Mouse (Mus musculus): ENCODE results near the gene Metap2.

The Metap2 gene

GRCm38 (mm10) chr10:93915531-93916275 is 18.8 kb upstream of the Metap2 start:
- ChIA-PET CTCF (interaction anchor here in 3 of 4 experiments (0.6 to 1.8 kb wide), 3 partner anchors 97 to 343 kb away, joined by 3 to 5 read pairs (median 4); no protein-coding TSS in a partner anchor), POLR2A (interaction anchor here in 1 of 4 experiments (0.8 to 1.1 kb wide), 3 partner anchors 8 to 11 kb away, joined by 3 to 5 read pairs (median 3); no protein-coding TSS in a partner anchor)

- ChIA-PET POLR2A (interaction anchor here in 2 of 4 experiments (0.6 kb wide), 2 partner anchors 38 to 190 kb away, joined by 5 to 8 read pairs; no protein-coding TSS in a partner anchor), CTCF (interaction anchor here in 1 of 4 experiments (0.5 kb wide), 1 partner anchor 42 kb away, joined by 3 read pairs; no protein-coding TSS in a partner anchor)
These were observed 16.6 kb upstream of the Metap2 start for GRCm38 (mm10) chr10:93913525-93913924.

- ChIA-PET POLR2A (interaction anchor here in 2 of 4 experiments (0.6 kb wide), 2 partner anchors 37 to 189 kb away, joined by 5 to 8 read pairs; no protein-coding TSS in a partner anchor), CTCF (no interaction called here)
These were observed 16.0 kb upstream of the Metap2 start for GRCm38 (mm10) chr10:93912917-93913316.

DNA sequence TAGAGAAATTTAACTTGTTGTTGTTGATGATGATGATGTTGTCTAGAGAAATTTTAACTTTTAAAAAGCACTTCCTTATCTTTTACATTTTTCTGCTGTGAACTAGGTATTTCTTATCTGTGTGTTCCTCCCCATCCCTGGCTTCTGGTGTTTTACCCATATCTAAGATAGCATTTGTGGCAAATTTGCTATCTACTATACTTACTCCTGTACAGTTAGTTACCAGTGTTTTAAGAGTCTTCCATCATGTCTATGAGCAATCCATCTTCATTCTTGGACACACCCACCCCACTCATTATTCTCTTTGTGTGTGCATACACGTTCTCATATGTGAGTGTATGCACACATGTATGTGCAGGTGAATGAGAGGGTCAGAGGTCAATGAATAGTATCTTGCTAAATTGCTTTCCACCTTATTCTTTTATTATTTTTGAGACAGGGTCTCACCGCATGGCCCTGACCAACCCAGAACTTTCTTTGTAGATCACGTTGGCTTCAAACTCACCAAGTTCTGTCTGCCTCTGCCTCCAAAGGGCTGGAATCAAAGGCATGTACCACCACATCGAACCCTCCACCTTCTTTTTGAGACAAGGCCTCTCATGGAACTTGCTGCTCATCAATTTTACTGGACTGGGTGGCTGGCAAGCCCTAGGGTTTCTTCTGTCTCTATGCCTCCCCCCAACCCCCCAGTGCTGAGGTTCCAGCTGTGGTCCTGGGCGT is 15.4 kb upstream of the Metap2 start:
- POLR2A ChIA-PET, result no interaction called here

GRCm38 (mm10) chr10:93911326-93911725 is 14.4 kb upstream of the Metap2 start:
- CTCF ChIA-PET, result no interaction called here
- POLR2A ChIA-PET, result no interaction called here

More for the DNA sequence above, 15.4 kb upstream of the Metap2 start:
- CTCF ChIA-PET, result no interaction called here

GRCm38 (mm10) chr10:93909811-93910446 is 13.0 kb upstream of the Metap2 start:
- POLR2A ChIA-PET, result no interaction called here
- CTCF ChIA-PET, result no interaction called here

- CTCF ChIA-PET, result no interaction called here
- POLR2A ChIA-PET, result interaction anchor here in 2 of 4 experiments (0.6 to 0.7 kb wide), 3 partner anchors 81 to 246 kb away, joined by 3 to 5 read pairs (median 3); no protein-coding TSS in a partner anchor
These were observed 12.1 kb upstream of the Metap2 start for GRCm38 (mm10) chr10:93909015-93909414.

- ChIA-PET POLR2A (interaction anchor here in 2 of 4 experiments (0.7 to 1.0 kb wide), 2 partner anchors 81 to 82 kb away, joined by 3 to 5 read pairs; no protein-coding TSS in a partner anchor), CTCF (no interaction called here)
These were observed 11.6 kb upstream of the Metap2 start for GRCm38 (mm10) chr10:93908540-93908939.

DNA sequence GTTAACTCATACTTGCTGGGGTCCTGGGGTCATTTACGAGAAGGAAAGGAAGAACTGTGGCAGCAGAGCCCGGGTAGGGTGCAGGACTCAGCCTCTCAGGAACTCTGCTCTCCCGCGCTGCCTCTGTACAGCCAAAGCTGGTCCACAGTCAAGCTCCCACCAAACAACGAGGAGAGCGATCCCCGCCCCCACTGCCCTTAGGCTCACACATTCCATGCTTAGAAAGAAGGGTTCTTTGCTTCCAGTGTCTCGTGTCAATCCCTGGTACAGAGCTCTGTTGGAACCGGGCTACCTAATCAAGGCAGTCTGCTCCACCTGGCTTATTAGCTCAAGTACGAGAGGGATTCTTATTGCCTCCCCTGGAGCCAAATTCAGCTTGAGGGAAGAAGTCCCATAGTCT is 10.5 kb upstream of the Metap2 start:
- ChIA-PET POLR2A (interaction anchor here in 3 of 4 experiments (0.6 to 1.5 kb wide), 7 partner anchors 17 to 292 kb away, joined by 3 to 5 read pairs (median 3); partner anchors contain the start of genes Fgd6 (in 1 of the 3) and Vezt (in 1 of the 3)), CTCF (no interaction called here)

DNA sequence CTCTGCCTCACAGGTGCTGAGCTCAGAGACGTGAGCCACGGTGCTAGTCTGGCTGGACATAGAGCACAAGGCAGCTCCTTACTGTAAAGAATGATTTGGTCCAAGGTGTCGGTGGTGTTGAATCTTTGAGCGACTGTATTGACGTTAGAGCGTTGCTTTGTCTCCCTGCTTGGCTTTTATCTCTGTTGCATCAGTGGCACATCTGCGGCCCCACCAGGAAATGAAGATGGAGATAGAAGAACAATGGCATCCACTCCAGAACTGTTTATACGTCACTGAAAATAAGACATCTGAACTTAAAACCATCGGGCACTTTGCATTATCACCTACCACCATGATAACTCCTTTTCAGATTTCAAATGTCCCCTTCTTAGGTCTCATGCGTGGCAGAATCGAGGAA is 3.0 kb upstream of the Metap2 start:
- ChIA-PET POLR2A (interaction anchor here in 1 of 4 experiments (1.7 kb wide), 1 partner anchor 10 kb away, joined by 5 read pairs; no protein-coding TSS in a partner anchor), CTCF (no interaction called here)

GRCm38 (mm10) chr10:93899303-93899702 is 2.4 kb upstream of the Metap2 start:
- ChIA-PET POLR2A (interaction anchor here in 1 of 4 experiments (1.7 kb wide), 1 partner anchor 9 kb away, joined by 5 read pairs; no protein-coding TSS in a partner anchor), CTCF (no interaction called here)

GRCm38 (mm10) chr10:93892551-93892950 is 4.3 kb downstream of the Metap2 start:
- CTCF ChIA-PET, result interaction anchor here in 1 of 4 experiments (0.6 kb wide), 1 partner anchor 24 kb away, joined by 3 read pairs; no protein-coding TSS in a partner anchor
- POLR2A ChIA-PET, result interaction anchor here in 1 of 4 experiments (1.3 kb wide), 1 partner anchor 9 kb away, joined by 3 read pairs; no protein-coding TSS in a partner anchor

DNA sequence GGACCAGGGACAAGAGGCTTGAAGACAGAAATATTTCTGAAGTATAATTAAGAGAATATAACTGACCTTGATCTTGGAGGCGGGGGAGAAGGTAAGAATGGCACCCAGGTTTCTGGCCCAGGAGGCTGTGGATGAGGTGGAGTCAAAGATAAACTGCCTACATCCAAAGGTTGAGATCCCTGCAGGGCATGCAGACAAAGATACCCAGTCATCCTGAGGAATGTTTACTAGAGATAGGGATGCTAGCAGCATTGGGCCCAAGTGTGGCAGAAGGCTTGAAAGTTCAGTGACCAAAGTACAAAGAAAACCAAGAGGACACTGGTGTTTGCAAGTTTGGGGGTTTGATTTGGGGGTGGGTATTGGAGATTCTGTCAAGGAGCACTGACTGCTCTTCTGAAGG is 5.9 kb downstream of the Metap2 start:
- CTCF ChIA-PET, result interaction anchor here in 3 of 4 experiments (0.6 to 1.7 kb wide), 4 partner anchors 72 to 233 kb away, joined by 3 to 6 read pairs (median 3); no protein-coding TSS in a partner anchor
- POLR2A ChIA-PET, result interaction anchor here in 1 of 4 experiments (1.0 kb wide), 1 partner anchor 16 kb away, joined by 3 read pairs; no protein-coding TSS in a partner anchor

DNA sequence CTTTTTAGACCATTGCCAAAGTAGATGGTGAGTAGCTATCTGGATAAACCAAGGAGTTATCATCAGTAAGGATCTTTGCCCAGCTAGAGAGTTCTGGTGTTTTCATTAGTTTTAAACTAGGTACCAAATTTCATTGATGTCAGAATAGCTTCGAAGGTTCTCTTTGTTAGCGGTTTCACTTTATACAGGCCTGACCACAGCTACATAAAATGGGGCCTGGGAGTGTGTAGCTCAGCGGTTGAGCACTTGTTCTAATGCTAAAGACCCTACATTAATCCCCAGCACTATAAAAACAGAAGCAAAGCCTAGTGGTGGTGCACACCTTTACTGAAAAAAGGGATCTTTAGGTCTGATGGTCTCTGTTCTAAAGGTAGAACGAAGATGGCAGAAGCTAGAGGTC is 6.3 kb downstream of the Metap2 start:
- ChIA-PET POLR2A (interaction anchor here in 2 of 4 experiments (0.6 to 1.4 kb wide), 4 partner anchors 9 to 313 kb away, joined by 3 to 5 read pairs (median 4); no protein-coding TSS in a partner anchor), CTCF (interaction anchor here in 3 of 4 experiments (0.6 to 1.7 kb wide), 4 partner anchors 72 to 465 kb away, joined by 3 to 6 read pairs (median 4); no protein-coding TSS in a partner anchor)

- POLR2A ChIA-PET, result interaction anchor here in 2 of 4 experiments (0.6 to 1.7 kb wide), 6 partner anchors 10 to 312 kb away, joined by 3 to 5 read pairs (median 4); partner anchors contain the start of genes Fgd6 (in 1 of the 2) and Vezt (in 1 of the 2)
These were observed 6.9 kb downstream of the Metap2 start for GRCm38 (mm10) chr10:93889976-93890375.

DNA sequence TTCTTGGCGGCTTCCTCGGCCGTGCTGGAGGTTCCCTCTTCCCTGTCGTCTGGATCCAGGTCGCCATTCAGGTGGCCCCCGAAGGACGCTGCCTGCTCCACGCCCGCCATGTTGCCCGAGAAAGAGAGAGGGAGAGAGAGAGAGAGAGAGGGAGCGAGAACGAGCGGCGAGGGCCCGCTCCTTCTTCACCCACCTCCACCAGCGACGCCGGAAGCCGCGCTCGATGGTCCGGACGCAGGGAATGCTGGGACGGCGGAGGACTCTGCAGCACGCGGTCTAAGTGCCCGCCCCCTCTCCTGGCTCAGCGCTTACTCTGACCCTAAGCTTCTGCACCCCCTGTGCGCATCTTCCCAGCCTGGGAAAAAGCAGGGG is 7.3 kb downstream of the Metap2 start:
- ChIA-PET POLR2A (interaction anchor here in 3 of 4 experiments (0.5 to 1.7 kb wide), 7 partner anchors 9 to 146 kb away, joined by 3 to 6 read pairs (median 4); partner anchors contain the start of genes Fgd6 (in 1 of the 3) and Vezt (in 1 of the 3)), CTCF (interaction anchor here in 3 of 4 experiments (0.6 to 1.7 kb wide), 5 partner anchors 60 to 466 kb away, joined by 3 to 6 read pairs (median 4); no protein-coding TSS in a partner anchor)

More at GRCm38 (mm10) chr10:93889976-93890375, 6.9 kb downstream of the Metap2 start:
- CTCF ChIA-PET, result interaction anchor here in 3 of 4 experiments (0.6 to 1.7 kb wide), 6 partner anchors 60 to 466 kb away, joined by 3 to 6 read pairs (median 4); no protein-coding TSS in a partner anchor

DNA sequence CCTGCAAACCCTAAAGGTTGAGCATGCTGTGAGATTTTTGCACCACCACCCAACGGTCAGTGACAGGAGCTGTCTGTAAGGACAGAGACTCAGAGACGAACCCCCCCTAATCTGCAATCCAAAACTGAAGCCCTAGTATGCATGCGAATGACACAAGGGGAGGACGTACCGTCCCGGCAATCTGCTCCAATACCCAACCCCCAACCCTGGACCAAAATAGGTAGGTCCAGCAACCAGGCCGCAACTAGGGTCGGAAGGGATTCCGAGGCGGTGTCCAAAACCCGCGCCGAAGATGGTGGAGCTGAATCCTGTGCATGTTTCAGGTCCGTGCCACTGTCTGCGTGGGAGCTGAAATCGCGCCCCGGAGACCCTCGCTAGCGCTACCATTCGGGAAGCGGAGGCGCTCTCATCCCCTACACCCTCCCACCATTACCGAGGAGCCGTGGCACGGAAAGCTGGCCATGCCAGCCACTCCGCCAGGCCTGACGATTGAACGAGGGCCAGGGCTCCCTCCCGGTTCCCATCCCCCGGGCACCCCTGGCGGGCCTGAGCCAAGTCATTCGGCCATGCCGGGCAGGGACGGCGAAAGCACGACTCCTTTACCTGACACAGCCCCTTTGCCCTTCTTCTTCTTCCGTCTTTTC is 7.8 kb downstream of the Metap2 start:
- ChIA-PET CTCF (interaction anchor here in 3 of 4 experiments (0.6 to 1.7 kb wide), 5 partner anchors 59 to 149 kb away, joined by 3 to 6 read pairs (median 6); no protein-coding TSS in a partner anchor), POLR2A (interaction anchor here in 3 of 4 experiments (0.5 to 1.7 kb wide), 7 partner anchors 8 to 1030 kb away, joined by 3 to 6 read pairs (median 4); partner anchors contain the start of genes Fgd6 (in 1 of the 3) and Vezt (in 1 of the 3))
